Mouse (Mus musculus): ENCODE measurements around the gene Olfr17. TPM values are rescaled to one million over a fixed set of nuclear protein-coding genes. Genes with fewer than 3 reads are reported as not detected.
"Not testable (repeated sequence)": the region's sequence is repeated elsewhere in the genome, so short reads cannot be mapped to it uniquely, and the experiment has no call there.

Olfr17 gene
- not detected in 2 replicates for polyA plus RNA-seq (2012; rRNA removed)

DNA sequence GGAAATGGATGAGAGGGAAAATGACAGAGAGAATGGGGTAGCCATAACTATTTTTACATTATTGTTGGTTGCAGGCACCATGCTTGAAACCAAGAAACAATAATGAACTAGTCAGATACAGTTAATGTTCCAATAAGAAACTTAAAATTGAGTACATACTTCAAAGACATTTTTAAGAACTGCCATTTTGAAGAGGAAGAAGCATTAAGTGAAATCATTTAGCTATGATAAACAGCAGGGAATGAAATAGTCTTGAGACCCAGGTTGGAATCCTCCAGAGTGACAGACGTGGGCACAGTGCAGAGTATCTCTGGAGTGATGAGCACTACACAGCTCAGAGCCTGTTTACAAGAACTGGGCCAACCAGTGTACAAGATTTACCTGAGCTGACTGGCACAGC is at the start of gene Olfr17:
Gene Olfr17 (plus strand): TSS at position 301 of the 400 bp plus-strand sequence.
- TF ChIP-seq POLR2A (IDR thresholded peaks at IDR 0.05; ENCODE audit: borderline replicate concordance, extremely low read depth, low read depth, low read length): no peak
- TF ChIP-seq CTCF (IDR thresholded peaks at IDR 0.05; ENCODE audit: insufficient read depth, low read length): no peak
- no peak within 1 kb of the TSS for H3K4me3 ChIP-seq (replicated peaks; ENCODE audit: extremely low read depth, low read depth, low read length)
- no peak for DNase-seq
- H3K4me1 ChIP-seq (ENCODE audit: control insufficient read depth, insufficient read depth, low read length): no peaks in the 10 kb centered on the region
- WGBS: 32% methylated on average over 1 of the region's 1 CpGs

DNA sequence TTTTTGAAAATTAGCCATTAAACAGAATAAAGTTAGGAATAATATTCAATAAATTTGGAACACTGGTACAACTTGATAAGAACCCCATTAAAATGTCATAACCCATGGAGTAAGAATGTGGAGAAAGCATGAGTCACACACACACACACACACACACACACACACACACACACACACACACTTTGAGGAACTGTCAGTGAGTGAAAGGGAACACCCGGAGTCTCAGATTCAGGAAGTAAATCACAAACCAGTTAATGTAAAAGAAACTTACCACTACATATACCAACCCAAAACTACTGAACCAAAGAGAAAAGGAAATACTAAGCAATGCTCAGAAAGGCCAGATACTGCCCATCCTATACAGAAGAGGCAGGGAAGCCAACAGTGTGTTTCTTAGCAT is 48.6 kb upstream of the Olfr17 start:
- TF ChIP-seq CTCF (IDR thresholded peaks at IDR 0.05; ENCODE audit: insufficient read depth, low read length) (no peak), POLR2A (IDR thresholded peaks at IDR 0.05; ENCODE audit: borderline replicate concordance, extremely low read depth, low read depth, low read length) (no peak)
- H3K4me3 ChIP-seq (replicated peaks; ENCODE audit: extremely low read depth, low read depth, low read length): no peak overlapping the region
- WGBS: 70% methylated on average over 1 of the region's 1 CpGs
- DNase-seq: no peak
- H3K4me1 ChIP-seq (ENCODE audit: control insufficient read depth, insufficient read depth, low read length): no peaks in the 10 kb centered on the region

DNA sequence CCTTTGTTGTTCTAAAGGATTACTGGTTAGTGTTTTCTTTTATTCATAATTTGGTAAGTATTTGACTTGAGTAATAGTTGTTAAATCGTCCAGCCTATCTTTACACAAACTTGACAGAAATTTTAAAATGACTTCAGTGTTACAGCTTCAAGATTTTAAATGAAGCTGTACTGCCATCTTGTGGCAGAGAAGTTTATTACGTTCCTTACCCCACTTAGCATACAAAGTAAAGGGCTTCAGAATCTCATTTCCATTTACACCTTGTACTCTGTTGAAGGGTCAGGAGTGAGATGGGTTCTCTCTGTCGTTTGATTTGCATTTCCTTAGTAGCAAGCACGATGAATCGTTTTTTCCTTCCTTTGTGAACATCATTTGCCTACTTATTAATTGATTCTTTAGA is 47.2 kb upstream of the Olfr17 start:
- DNase-seq: no peak
- Histone ChIP-seq H3K4me1 (ENCODE audit: control insufficient read depth, insufficient read depth, low read length) (no peaks in the 10 kb centered on the region), H3K4me3 (replicated peaks; ENCODE audit: extremely low read depth, low read depth, low read length) (no peak overlapping the region)
- no peak for TF ChIP-seq POLR2A (IDR thresholded peaks at IDR 0.05; ENCODE audit: borderline replicate concordance, extremely low read depth, low read depth, low read length)
- no peak for TF ChIP-seq CTCF (IDR thresholded peaks at IDR 0.05; ENCODE audit: insufficient read depth, low read length)
- under 1% methylated on average over 5 of the region's 5 CpGs for WGBS

DNA sequence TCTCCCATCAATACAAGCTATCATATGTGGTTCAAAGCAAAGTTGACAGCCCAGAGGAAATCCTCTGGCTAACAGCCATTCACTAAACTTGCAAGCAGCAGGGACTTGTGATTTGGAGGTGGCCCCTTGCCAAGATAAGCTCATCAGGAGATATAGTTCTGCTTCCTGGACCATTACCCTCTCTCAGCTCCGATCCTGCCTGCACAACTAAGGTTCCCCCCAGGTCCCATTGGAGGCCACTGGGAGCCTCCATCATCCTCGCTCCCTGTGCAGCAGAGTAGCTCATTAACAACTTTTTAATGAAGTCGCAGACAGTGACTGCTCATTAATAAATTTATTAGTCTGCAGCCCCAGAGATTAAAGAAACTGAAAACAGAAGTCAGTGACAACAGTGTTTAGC is 45.4 kb upstream of the Olfr17 start:
- Histone ChIP-seq H3K4me3 (replicated peaks; ENCODE audit: extremely low read depth, low read depth, low read length) (no peak overlapping the region), H3K4me1 (ENCODE audit: control insufficient read depth, insufficient read depth, low read length) (no peaks in the 10 kb centered on the region)
- DNase-seq: no peak
- TF ChIP-seq CTCF (IDR thresholded peaks at IDR 0.05; ENCODE audit: insufficient read depth, low read length) (no peak), POLR2A (IDR thresholded peaks at IDR 0.05; ENCODE audit: borderline replicate concordance, extremely low read depth, low read depth, low read length) (no peak)
- WGBS: 24% methylated on average over 3 of the region's 3 CpGs

DNA sequence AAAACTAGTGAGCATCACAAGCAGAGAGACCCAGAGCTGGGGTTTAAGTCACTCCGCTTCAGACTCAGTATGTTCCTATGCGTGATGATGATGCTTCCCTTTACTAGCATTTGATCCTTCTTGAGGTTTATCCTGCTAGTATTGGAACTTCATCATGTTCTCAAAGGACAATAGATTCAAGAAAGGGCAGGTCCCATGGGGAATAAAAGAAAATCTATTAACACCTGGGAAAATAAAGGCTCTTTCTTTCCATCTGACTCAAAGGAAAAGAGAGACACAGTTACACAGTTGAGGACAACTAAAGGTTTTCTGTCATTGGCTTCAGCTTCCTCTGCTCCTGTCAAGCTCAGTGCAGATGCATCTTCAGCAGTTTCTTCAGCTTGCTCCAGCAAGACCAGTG is 22.3 kb upstream of the Olfr17 start, which contains the start of gene Olfr714:
Gene Olfr714 (plus strand): TSS at position 301 of the 400 bp plus-strand sequence.
- no peak for DNase-seq
- Histone ChIP-seq H3K4me3 (replicated peaks; ENCODE audit: extremely low read depth, low read depth, low read length) (no peak within 1 kb of the TSS), H3K4me1 (ENCODE audit: control insufficient read depth, insufficient read depth, low read length) (no peaks in the 10 kb centered on the region)
- 89% methylated on average over 2 of the region's 2 CpGs for WGBS
- TF ChIP-seq CTCF (IDR thresholded peaks at IDR 0.05; ENCODE audit: insufficient read depth, low read length): no peak
- TF ChIP-seq POLR2A (IDR thresholded peaks at IDR 0.05; ENCODE audit: borderline replicate concordance, extremely low read depth, low read depth, low read length): no peak

DNA sequence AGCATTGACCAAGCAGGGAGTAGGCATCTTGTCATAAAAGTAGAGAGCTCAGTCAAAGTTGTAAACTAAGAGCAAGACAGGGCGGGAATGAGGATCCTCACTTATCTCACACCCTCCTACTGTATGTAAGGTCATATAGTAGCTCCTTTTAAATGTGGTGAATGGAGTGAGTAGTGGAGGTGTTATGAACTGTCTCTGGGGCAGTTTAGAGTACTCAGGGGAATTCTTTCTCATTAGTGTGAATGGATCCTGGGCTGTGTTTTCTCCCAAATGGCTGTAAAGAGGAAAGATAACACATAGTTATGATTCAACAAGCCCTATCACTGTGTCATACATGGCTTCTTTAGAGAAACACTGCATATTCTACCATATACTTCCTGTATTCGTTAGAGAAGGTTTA is 17.2 kb downstream of the Olfr17 start, which contains the start of gene Olfr715b:
Gene Olfr715b (minus strand): TSS at position 101 of the 400 bp plus-strand sequence.
- H3K4me3 ChIP-seq (replicated peaks; ENCODE audit: extremely low read depth, low read depth, low read length); H3K4me1 ChIP-seq (ENCODE audit: control insufficient read depth, insufficient read depth, low read length); DNase-seq: not testable (repeated sequence)
- WGBS: 64% methylated on average over 2 of the region's 2 CpGs

DNA sequence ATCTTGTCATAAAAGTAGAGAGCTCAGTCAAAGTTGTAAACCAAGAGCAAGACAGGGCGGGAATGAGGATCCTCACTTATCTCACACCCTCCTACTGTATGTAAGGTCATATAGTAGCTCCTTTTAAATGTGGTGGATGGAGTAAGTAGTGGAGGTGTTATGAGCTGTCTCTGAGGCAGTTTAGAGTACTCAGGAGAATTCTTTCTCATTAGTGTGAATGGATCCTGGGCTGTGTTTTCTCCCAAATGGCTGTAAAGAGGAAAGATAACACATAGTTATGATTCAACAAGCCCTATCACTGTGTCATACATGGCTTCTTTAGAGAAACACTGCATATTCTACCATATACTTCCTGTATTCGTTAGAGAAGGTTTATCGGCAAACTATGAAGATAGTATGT is 38.0 kb downstream of the Olfr17 start, which contains the start of gene Olfr715:
Gene Olfr715 (minus strand): TSS at position 101 of the 400 bp plus-strand sequence.
- not testable (repeated sequence) for DNase-seq; H3K4me1 ChIP-seq (ENCODE audit: control insufficient read depth, insufficient read depth, low read length); H3K4me3 ChIP-seq (replicated peaks; ENCODE audit: extremely low read depth, low read depth, low read length)
- WGBS: 83% methylated on average over 3 of the region's 3 CpGs

DNA sequence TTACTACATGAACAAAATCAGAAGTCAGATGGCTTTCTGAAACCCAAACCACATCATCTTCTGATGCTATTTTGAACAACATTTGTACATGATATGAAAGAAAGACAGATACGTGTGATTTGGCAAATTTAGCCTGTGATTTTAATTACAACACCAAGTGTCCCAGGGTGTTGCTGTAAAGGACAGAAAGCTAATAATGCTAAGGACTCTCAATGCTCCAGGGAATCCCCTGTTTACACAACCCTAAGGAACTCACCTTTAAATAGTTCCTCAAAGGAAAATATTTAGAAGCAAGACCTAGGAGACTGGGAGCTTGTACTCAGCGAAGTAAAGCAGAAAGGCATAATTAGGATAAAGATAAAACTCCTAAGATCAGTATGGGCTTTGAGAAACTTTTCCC is 45.0 kb downstream of the Olfr17 start, which contains the start of gene Olfr716:
Gene Olfr716 (plus strand): TSS at position 301 of the 400 bp plus-strand sequence.
- WGBS: 67% methylated on average over 2 of the region's 2 CpGs
- DNase-seq; H3K4me1 ChIP-seq (ENCODE audit: control insufficient read depth, insufficient read depth, low read length); H3K4me3 ChIP-seq (replicated peaks; ENCODE audit: extremely low read depth, low read depth, low read length): not testable (repeated sequence)

Other genes starting within 250 kb of the Olfr17 start
- not detected in 2 replicates for gene Olfr703, start 249.9 kb upstream of the Olfr17 start, polyA plus RNA-seq (2012; rRNA removed)
- gene Olfr704, start 230.0 kb upstream of the Olfr17 start, polyA plus RNA-seq (2012; rRNA removed): not detected in 2 replicates
- gene Olfr705, start 216.3 kb upstream of the Olfr17 start, polyA plus RNA-seq (2012; rRNA removed): not detected in 2 replicates
- not detected in 2 replicates for gene Olfr706, start 205.1 kb upstream of the Olfr17 start, polyA plus RNA-seq (2012; rRNA removed)
- gene Olfr707, start 192.0 kb upstream of the Olfr17 start, polyA plus RNA-seq (2012; rRNA removed): not detected in 2 replicates
- not detected in 2 replicates for gene Olfr1532-ps1, start 185.2 kb upstream of the Olfr17 start, polyA plus RNA-seq (2012; rRNA removed)
- gene Olfr709-ps1, start 161.0 kb upstream of the Olfr17 start, polyA plus RNA-seq (2012; rRNA removed): not detected in 2 replicates
- gene Olfr710, start 144.9 kb upstream of the Olfr17 start, polyA plus RNA-seq (2012; rRNA removed): not detected in 2 replicates
- gene Olfr6, start 129.3 kb upstream of the Olfr17 start, polyA plus RNA-seq (2012; rRNA removed): not detected in 2 replicates
- gene Olfr711, start 117.8 kb upstream of the Olfr17 start, polyA plus RNA-seq (2012; rRNA removed): not detected in 2 replicates
- not detected in 2 replicates for gene Olfr2, start 87.1 kb upstream of the Olfr17 start, polyA plus RNA-seq (2012; rRNA removed)
- not detected in 2 replicates for gene Olfr713, start 62.0 kb upstream of the Olfr17 start, polyA plus RNA-seq (2012; rRNA removed)
- gene Olfr714, start 22.2 kb upstream of the Olfr17 start, polyA plus RNA-seq (2012; rRNA removed): not detected in 2 replicates
- gene Olfr715b, start 17.1 kb downstream of the Olfr17 start, polyA plus RNA-seq (2012; rRNA removed): not detected in 2 replicates
- not detected in 2 replicates for gene Olfr715, start 37.9 kb downstream of the Olfr17 start, polyA plus RNA-seq (2012; rRNA removed)
- not detected in 2 replicates for gene Olfr716, start 45.1 kb downstream of the Olfr17 start, polyA plus RNA-seq (2012; rRNA removed)
- not detected in 2 replicates for gene Nlrp14, start 73.8 kb downstream of the Olfr17 start, polyA plus RNA-seq (2012; rRNA removed)
- gene Rbmxl2, start 116.2 kb downstream of the Olfr17 start, polyA plus RNA-seq (2012; rRNA removed): not detected in 2 replicates

Measured in lung, adult 2 months (tissue).